Mouse (Mus musculus) embryonic facial prominence, embryonic 15.5 days (tissue): ENCODE results near the gene C1ql3. TPM values are rescaled to one million over a fixed set of nuclear protein-coding genes. Genes with fewer than 3 reads are reported as not detected.

Experiments used
- ATAC-seq: fragments of 200-750 bp; cut with Nextera tagmentation; 2 replicates; pipeline ENCODE4 v1.8.0; 2017; ENCODE audit warnings: low read depth, moderate TSS enrichment; ENCODE audit not compliant: insufficient number of reproducible peaks, low FRiP score, low TSS enrichment
- H3K27ac ChIP-seq: fragments of 300-500 bp; sonication (generic); replicated peaks from 2 replicates; pipeline ENCODE4 v1.5.1; 2015; ENCODE audit warnings: mild to moderate bottlenecking, inconsistent platforms
- H3K27me3 ChIP-seq: fragments of 300-500 bp; sonication (generic); 2 replicates; pipeline ENCODE4 v1.6.1; 2015; ENCODE audit warnings: inconsistent platforms
- H3K36me3 ChIP-seq: fragments of 300-500 bp; sonication (generic); 2 replicates; pipeline ENCODE4 v1.6.1; 2015; ENCODE audit warnings: mild to moderate bottlenecking, inconsistent platforms
- H3K4me1 ChIP-seq: fragments of 300-500 bp; sonication (generic); 2 replicates; pipeline ENCODE4 v1.6.1; 2015; ENCODE audit warnings: inconsistent platforms
- H3K4me2 ChIP-seq: fragments of 300-500 bp; sonication (generic); replicated peaks from 2 replicates; pipeline ENCODE4 v1.6.1; 2015; ENCODE audit warnings: mild to moderate bottlenecking, inconsistent platforms
- H3K4me3 ChIP-seq: fragments of 300-500 bp; sonication (generic); replicated peaks from 2 replicates; pipeline ENCODE4 v1.5.1; 2015; ENCODE audit warnings: mild to moderate bottlenecking, inconsistent platforms
- H3K9ac ChIP-seq: fragments of 300-500 bp; sonication (generic); 2 replicates; pipeline ENCODE4 v1.6.1; 2015; ENCODE audit warnings: inconsistent platforms
- H3K9me3 ChIP-seq: fragments of 300-500 bp; sonication (generic); replicated peaks from 2 replicates; pipeline ENCODE4 v1.6.1; 2016; ENCODE audit warnings: inconsistent platforms
- WGBS: fragments of 180-500 bp; shearing (Covaris S2); methylation state at CpG from one replicate; pipeline ENCODE4 v1.1.7; 2015; 5-methylcytosine and 5-hydroxymethylcytosine counted together
- polyA plus RNA-seq: library from polyadenylated mRNA; unstranded; fragments of >200 nt; fragmentation: Nextera tagmentation; extraction: Ambion mirVana; gene quantifications from 2 replicates; pipeline ENCODE4 v1.2.1, GENCODE M21; 2015

The C1ql3 gene
- polyA plus RNA-seq, result 2.1 TPM in 2 replicates

- peak within 1 kb of the TSS; percentile 54 for H3K4me3 ChIP-seq
- H3K27me3 ChIP-seq, result peaks cover 47% of the 10 kb centered on the region
- H3K4me2 ChIP-seq, result peak within 1 kb of the TSS; percentile 99
- no peak within 1 kb of the TSS for H3K27ac ChIP-seq
- 0% methylated on average over 19 of the region's 19 CpGs for WGBS
- H3K36me3 ChIP-seq, result no peaks in the 10 kb centered on the region
- H3K4me1 ChIP-seq, result peaks cover 25% of the 10 kb centered on the region
- ATAC-seq, result no peak
- H3K9me3 ChIP-seq, result no peaks in the 10 kb centered on the region
- H3K9ac ChIP-seq, result no peak within 1 kb of the TSS
Measured at GRCm38 (mm10) chr2:13011472-13011871, at the start of gene C1ql3. TSS of gene C1ql3 (minus strand) at chr2:13011806.

- H3K27me3 ChIP-seq, result no peaks in the 10 kb centered on the region
- H3K36me3 ChIP-seq, result no peaks in the 10 kb centered on the region
- 88% methylated on average over 5 of the region's 5 CpGs for WGBS
- no peak overlapping the region for H3K27ac ChIP-seq
- no peaks in the 10 kb centered on the region for H3K4me1 ChIP-seq
- H3K9me3 ChIP-seq, result no peaks in the 10 kb centered on the region; the same call in 1 of the 2 replicates
- ATAC-seq, result no peak
- no peak overlapping the region for H3K9ac ChIP-seq
- H3K4me2 ChIP-seq, result no peak overlapping the region
- no peak overlapping the region for H3K4me3 ChIP-seq
Measured at GRCm38 (mm10) chr2:13060426-13061170, 49.0 kb upstream of the C1ql3 start.

GRCm38 (mm10) chr2:13048649-13049048 lies 37.0 kb upstream of the C1ql3 start:
- no peaks in the 10 kb centered on the region for H3K9me3 ChIP-seq
- no peaks in the 10 kb centered on the region for H3K4me1 ChIP-seq
- H3K27ac ChIP-seq, result no peak overlapping the region
- H3K4me3 ChIP-seq, result no peak overlapping the region
- H3K27me3 ChIP-seq, result no peaks in the 10 kb centered on the region
- H3K36me3 ChIP-seq, result no peaks in the 10 kb centered on the region
- no peak overlapping the region for H3K9ac ChIP-seq
- H3K4me2 ChIP-seq, result no peak overlapping the region
- no peak for ATAC-seq
- 84% methylated on average over 6 of the region's 6 CpGs for WGBS

GRCm38 (mm10) chr2:13044555-13044954 lies 32.9 kb upstream of the C1ql3 start:
- Histone ChIP-seq H3K4me2 (no peak overlapping the region), H3K4me3 (no peak overlapping the region), H3K27ac (no peak overlapping the region), H3K36me3 (no peaks in the 10 kb centered on the region), H3K4me1 (no peaks in the 10 kb centered on the region), H3K27me3 (no peaks in the 10 kb centered on the region), H3K9me3 (no peaks in the 10 kb centered on the region), H3K9ac (no peak overlapping the region)
- WGBS, result 88% methylated on average over 4 of the region's 4 CpGs
- ATAC-seq, result no peak

- Histone ChIP-seq H3K4me3 (no peak overlapping the region), H3K36me3 (no peaks in the 10 kb centered on the region), H3K9me3 (no peaks in the 10 kb centered on the region), H3K4me2 (no peak overlapping the region), H3K9ac (no peak overlapping the region), H3K27ac (no peak overlapping the region), H3K27me3 (no peaks in the 10 kb centered on the region), H3K4me1 (no peaks in the 10 kb centered on the region)
- ATAC-seq, result no peak
- WGBS, result 90% methylated on average over 4 of the region's 4 CpGs
Measured at GRCm38 (mm10) chr2:13039785-13040184, 28.2 kb upstream of the C1ql3 start.

GRCm38 (mm10) chr2:13038772-13039171 lies 27.2 kb upstream of the C1ql3 start:
- no peak for ATAC-seq
- H3K27ac ChIP-seq, result no peak overlapping the region
- H3K9ac ChIP-seq, result no peak overlapping the region
- H3K27me3 ChIP-seq, result no peaks in the 10 kb centered on the region
- WGBS, result 44% methylated on average over 3 of the region's 3 CpGs
- no peak overlapping the region for H3K4me2 ChIP-seq
- no peak overlapping the region for H3K4me3 ChIP-seq
- no peaks in the 10 kb centered on the region for H3K36me3 ChIP-seq
- H3K4me1 ChIP-seq, result no peaks in the 10 kb centered on the region
- H3K9me3 ChIP-seq, result no peaks in the 10 kb centered on the region

GRCm38 (mm10) chr2:13018861-13019260 lies 7.3 kb upstream of the C1ql3 start:
- Histone ChIP-seq H3K9ac (no peak overlapping the region), H3K27me3 (peaks cover under 1% of the 10 kb centered on the region; the same call in 1 of the 2 replicates), H3K9me3 (no peaks in the 10 kb centered on the region), H3K36me3 (no peaks in the 10 kb centered on the region), H3K4me2 (no peak overlapping the region), H3K4me1 (no peaks in the 10 kb centered on the region), H3K4me3 (no peak overlapping the region), H3K27ac (no peak overlapping the region)
- WGBS, result 76% methylated on average over 1 of the region's 1 CpGs
- no peak for ATAC-seq

- H3K27ac ChIP-seq, result no peak overlapping the region
- H3K27me3 ChIP-seq, result peaks cover 5% of the 10 kb centered on the region; the same call in 1 of the 2 replicates
- H3K9me3 ChIP-seq, result no peaks in the 10 kb centered on the region
- no peak for ATAC-seq
- H3K4me1 ChIP-seq, result no peaks in the 10 kb centered on the region
- no peaks in the 10 kb centered on the region for H3K36me3 ChIP-seq
- no peak overlapping the region for H3K4me3 ChIP-seq
- no peak overlapping the region for H3K4me2 ChIP-seq
- 51% methylated on average over 5 of the region's 5 CpGs for WGBS
- no peak overlapping the region for H3K9ac ChIP-seq
Measured at GRCm38 (mm10) chr2:13018382-13018781, 6.8 kb upstream of the C1ql3 start.

- no peak for ATAC-seq
- WGBS, result 40% methylated on average over 3 of the region's 3 CpGs
Measured at GRCm38 (mm10) chr2:13011973-13012372, 367 bp upstream of the C1ql3 start.

GRCm38 (mm10) chr2:13010460-13011341 lies 905 bp downstream of the C1ql3 start:
- Histone ChIP-seq H3K27me3 (peaks cover 47% of the 10 kb centered on the region), H3K4me3 (peak overlapping the region; percentile 54), H3K4me2 (peak overlapping the region; percentile 99), H3K9me3 (no peaks in the 10 kb centered on the region), H3K9ac (no peak overlapping the region), H3K36me3 (no peaks in the 10 kb centered on the region), H3K27ac (no peak overlapping the region), H3K4me1 (peaks cover 25% of the 10 kb centered on the region)
- ATAC-seq, result peak; percentile 69
- WGBS, result under 1% methylated on average over 68 of the region's 75 CpGs

More at GRCm38 (mm10) chr2:13011973-13012372, 367 bp upstream of the C1ql3 start:
- Histone ChIP-seq H3K27me3 (peaks cover 47% of the 10 kb centered on the region), H3K4me1 (peaks cover 25% of the 10 kb centered on the region), H3K4me3 (peak overlapping the region; percentile 54; the same call in 1 of the 2 replicates), H3K9ac (no peak overlapping the region), H3K27ac (no peak overlapping the region), H3K9me3 (no peaks in the 10 kb centered on the region), H3K36me3 (no peaks in the 10 kb centered on the region), H3K4me2 (0 out of 2 replicates have a peak overlapping the region, but pooled peaks have one; percentile 99)

- WGBS, result 3% methylated on average over 31 of the region's 31 CpGs
- Histone ChIP-seq H3K4me2 (peak overlapping the region; percentile 99), H3K9me3 (no peaks in the 10 kb centered on the region), H3K4me3 (peak overlapping the region; percentile 54), H3K36me3 (no peaks in the 10 kb centered on the region), H3K9ac (no peak overlapping the region), H3K27ac (no peak overlapping the region), H3K4me1 (peaks cover 25% of the 10 kb centered on the region), H3K27me3 (peaks cover 47% of the 10 kb centered on the region)
- no peak for ATAC-seq
Measured at GRCm38 (mm10) chr2:13010030-13010459, 1.6 kb downstream of the C1ql3 start.
